Mouse (Mus musculus) heart, embryonic 14.5 days (tissue): ENCODE data around the gene Ypel3. TPM values are rescaled to one million over a fixed set of nuclear protein-coding genes. Genes with fewer than 3 reads are reported as not detected.
A peak's percentile ranks its signal among the peaks of the same experiment; 100 is the strongest.
"Not testable (repeated sequence)": the region's sequence is repeated elsewhere in the genome, so short reads cannot be mapped to it uniquely, and the experiment has no call there.

Experiments used
- ATAC-seq: fragments of 200-750 bp; cut with Nextera tagmentation; 2 replicates; pipeline ENCODE4 v1.8.0; 2017; ENCODE audit warnings: low read depth, moderate TSS enrichment; ENCODE audit not compliant: insufficient number of reproducible peaks, insufficient read depth, low FRiP score
- H3K27ac ChIP-seq, 2 experiments: fragments of 200-500 bp in 1 of 2; fragments of 300-500 bp in 1 of 2; sonication (generic) in 1 of 2; replicated peaks in 1 of 2; 2 replicates each; pipeline ENCODE4 v1.5.1; 2012 to 2014; ENCODE audit warnings: low read depth in 2 of 2, low read length in 2 of 2, control low read depth in 1 of 2, mild to moderate bottlenecking in 1 of 2, mixed read lengths in 1 of 2; ENCODE audit not compliant: control insufficient read depth in 1 of 2, insufficient read depth in 1 of 2
- H3K27me3 ChIP-seq: fragments of 300-500 bp; sonication (generic); 2 replicates; pipeline ENCODE4 v1.6.1; 2014; ENCODE audit warnings: mild to moderate bottlenecking, low read length, control low read depth; ENCODE audit not compliant: control insufficient read depth, insufficient read depth
- H3K36me3 ChIP-seq: fragments of 300-500 bp; sonication (generic); 2 replicates; pipeline ENCODE4 v1.6.1; 2014; ENCODE audit warnings: mild to moderate bottlenecking, control low read depth, low read length, mixed read lengths; ENCODE audit not compliant: control insufficient read depth, insufficient read depth
- H3K4me1 ChIP-seq, 2 experiments: fragments of 200-500 bp in 1 of 2; fragments of 300-500 bp in 1 of 2; sonication (generic) in 1 of 2; 2 replicates each; pipeline ENCODE4 v1.6.1; 2012 to 2014; ENCODE audit warnings: low read length in 2 of 2, control low read depth in 1 of 2, mixed read lengths in 1 of 2; ENCODE audit not compliant: control insufficient read depth in 2 of 2, insufficient read depth in 2 of 2
- H3K4me2 ChIP-seq: fragments of 300-500 bp; sonication (generic); 2 replicates; pipeline ENCODE4 v1.6.1; 2014; ENCODE audit warnings: mild to moderate bottlenecking, low read length
- H3K4me3 ChIP-seq, 2 experiments: fragments of 200-500 bp in 1 of 2; fragments of 300-500 bp in 1 of 2; sonication (generic) in 1 of 2; 2 replicates each; pipeline ENCODE4 v1.5.1; 2012 to 2014; ENCODE audit warnings: low read length in 2 of 2, mild to moderate bottlenecking in 2 of 2, control low read depth in 1 of 2, low read depth in 1 of 2, moderate library complexity in 1 of 2; ENCODE audit not compliant: control insufficient read depth in 1 of 2, insufficient read depth in 1 of 2
- H3K9ac ChIP-seq: fragments of 300-500 bp; sonication (generic); 2 replicates; pipeline ENCODE4 v1.6.1; 2014; ENCODE audit warnings: mild to moderate bottlenecking, low read length
- H3K9me3 ChIP-seq: fragments of 300-500 bp; sonication (generic); 2 replicates; pipeline ENCODE4 v1.6.1; 2016; ENCODE audit warnings: low read length, control low read depth; ENCODE audit not compliant: control insufficient read depth
- WGBS: fragments of 180-500 bp; shearing (Covaris S2); extraction: QIAGEN DNeasy Blood & Tissue Kit; methylation state at CpG from one replicate; pipeline ENCODE4 v1.1.7; 2014; 5-methylcytosine and 5-hydroxymethylcytosine counted together
- polyA plus RNA-seq: library from polyadenylated mRNA; unstranded; fragments of >200 nt; fragmentation: Nextera tagmentation; extraction: Ambion mirVana; gene quantifications from 2 replicates; pipeline ENCODE4 v1.2.1, GENCODE M21; 2014

The Ypel3 gene
- 102 and 121 TPM in 2 replicates for polyA plus RNA-seq

- H3K9ac ChIP-seq, result peak within 1 kb of the TSS; percentile 94
- peaks cover 21 to 36% of the 10 kb centered on the region in 2 experiments for H3K4me1 ChIP-seq
- H3K27me3 ChIP-seq, result no peaks in the 10 kb centered on the region
- no peaks in the 10 kb centered on the region for H3K9me3 ChIP-seq
- 0% methylated on average over 30 of the region's 37 CpGs for WGBS
- peak within 1 kb of the TSS; percentile 89 to 95 for H3K27ac ChIP-seq
- ATAC-seq, result peak; percentile 87
- H3K36me3 ChIP-seq, result peaks cover 33% of the 10 kb centered on the region
- H3K4me3 ChIP-seq, result peak within 1 kb of the TSS; percentile 83 to 85
- H3K4me2 ChIP-seq, result peak within 1 kb of the TSS; percentile 97
Measured at GRCm38 (mm10) chr7:126776598-126777057, at the start of gene Ypel3. Gene Ypel3 (plus strand): TSS chr7:126776955.

DNA sequence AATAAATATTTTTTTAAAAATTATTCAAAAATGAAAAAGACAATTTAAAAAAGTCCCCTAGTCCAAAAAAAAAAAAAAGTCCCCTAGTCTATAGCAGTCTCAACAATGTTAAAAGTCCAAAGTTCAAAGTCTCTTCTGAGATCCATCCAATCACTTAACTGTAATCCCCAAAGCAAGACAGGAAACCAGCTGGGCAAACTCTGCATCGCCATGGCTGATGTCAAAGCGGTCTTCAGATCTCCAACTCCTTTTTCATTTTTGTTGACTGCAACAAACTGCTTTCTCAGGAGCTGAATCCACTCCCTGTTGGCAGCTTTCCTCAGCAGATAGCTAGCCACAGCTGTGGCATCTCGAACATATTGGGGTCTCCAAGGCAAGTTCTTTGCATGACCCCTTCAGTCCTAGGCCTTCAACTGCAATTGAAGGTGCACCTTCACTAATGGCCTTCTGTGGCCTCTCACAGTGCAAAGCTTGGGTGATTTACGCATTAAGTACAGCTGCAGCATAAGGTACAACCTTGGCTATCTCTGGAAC is 46.4 kb upstream of the Ypel3 start:
- H3K4me3 ChIP-seq, H3K27me3 ChIP-seq, H3K9me3 ChIP-seq, H3K4me2 ChIP-seq, H3K27ac ChIP-seq, H3K4me1 ChIP-seq, ATAC-seq, H3K9ac ChIP-seq, H3K36me3 ChIP-seq: not testable (repeated sequence)
- 80% methylated on average over 4 of the region's 4 CpGs for WGBS

DNA sequence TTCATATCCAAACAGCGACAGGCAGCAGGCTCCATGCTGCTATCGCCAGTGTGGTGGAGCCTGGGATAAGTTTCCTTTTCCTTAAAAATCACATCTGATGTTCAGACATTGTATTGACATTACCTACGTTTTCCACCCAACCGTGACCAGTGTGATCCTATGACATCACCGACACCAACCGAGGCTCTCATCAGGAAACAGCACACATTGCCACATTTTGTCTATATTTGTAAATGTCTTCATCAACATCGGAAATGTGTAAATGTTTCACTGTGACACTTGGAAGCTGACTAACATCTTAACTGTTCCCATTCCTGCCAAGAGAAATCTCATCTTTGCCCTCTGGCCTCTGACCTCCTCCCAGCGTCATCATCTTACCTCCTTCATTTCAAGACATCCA is 40.6 kb upstream of the Ypel3 start:
- no peak for ATAC-seq
- Histone ChIP-seq H3K27me3 (no peaks in the 10 kb centered on the region), H3K4me1 (peaks cover 4 to 5% of the 10 kb centered on the region in 2 experiments; a peak in 1 of 4 replicates), H3K27ac (no peak overlapping the region), H3K36me3 (no peaks in the 10 kb centered on the region), H3K4me2 (no peak overlapping the region), H3K9me3 (no peaks in the 10 kb centered on the region), H3K4me3 (no peak overlapping the region), H3K9ac (no peak overlapping the region)
- 80% methylated on average over 8 of the region's 8 CpGs for WGBS

DNA sequence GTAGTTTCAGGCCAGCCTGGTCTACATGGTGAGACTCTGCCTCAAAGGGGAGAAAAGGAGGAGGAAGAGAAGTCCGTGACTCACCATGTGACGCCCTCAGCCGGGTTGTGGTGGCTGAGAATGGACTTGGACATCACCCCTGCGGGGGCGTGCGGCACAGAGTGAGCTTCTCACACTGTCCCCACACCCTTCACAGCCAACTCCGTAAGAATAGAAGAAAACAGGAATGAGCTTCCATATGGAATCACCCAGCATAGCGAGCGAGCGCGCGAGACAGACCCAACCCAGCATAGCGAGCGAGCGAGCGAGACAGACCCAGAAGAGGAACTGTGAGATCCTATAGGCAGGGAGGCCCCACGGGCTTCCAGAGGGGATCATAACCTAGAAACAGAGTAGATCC is 37.2 kb upstream of the Ypel3 start:
- Histone ChIP-seq H3K9me3 (no peaks in the 10 kb centered on the region), H3K9ac (no peak overlapping the region), H3K36me3 (no peaks in the 10 kb centered on the region), H3K4me2 (no peak overlapping the region), H3K27me3 (no peaks in the 10 kb centered on the region), H3K4me1 (peaks cover 4 to 5% of the 10 kb centered on the region in 2 experiments; a peak in 1 of 4 replicates), H3K4me3 (no peak overlapping the region), H3K27ac (no peak overlapping the region)
- ATAC-seq, result no peak
- 83% methylated on average over 17 of the region's 17 CpGs for WGBS

DNA sequence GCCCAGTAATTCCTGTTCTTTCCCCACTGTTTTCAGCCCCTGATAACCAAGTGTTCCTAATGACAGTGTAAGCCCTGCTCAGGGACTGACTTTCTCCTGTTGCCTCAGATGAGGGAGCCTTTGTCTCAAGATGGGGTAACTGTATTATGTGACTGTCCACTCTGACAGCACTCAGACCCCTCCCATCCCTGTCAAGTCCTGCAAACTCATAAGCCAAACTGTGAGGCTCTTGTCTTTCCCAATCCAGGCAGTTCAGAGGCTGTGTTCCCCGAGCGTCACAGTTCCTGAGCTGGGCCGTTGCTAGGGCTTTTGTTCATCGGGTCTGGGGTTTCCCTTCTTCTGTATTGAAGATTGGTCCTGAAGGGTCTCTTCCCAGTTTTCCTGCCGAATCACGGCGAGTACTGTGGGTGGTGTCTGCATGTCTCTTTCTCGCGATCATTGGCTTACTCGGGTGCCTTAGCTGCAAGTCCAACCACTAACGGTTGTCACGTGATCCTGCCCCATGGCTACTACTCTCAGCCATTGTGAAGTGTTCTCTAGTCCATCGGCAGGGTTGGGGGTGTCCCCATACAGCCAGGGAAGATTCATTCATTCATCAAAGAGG is 36.5 kb upstream of the Ypel3 start:
- H3K4me3 ChIP-seq, result no peak overlapping the region
- H3K9ac ChIP-seq, result no peak overlapping the region
- no peak for ATAC-seq
- H3K27ac ChIP-seq, result no peak overlapping the region
- H3K4me1 ChIP-seq, result peaks cover 4 to 5% of the 10 kb centered on the region in 2 experiments; a peak in 1 of 4 replicates
- no peaks in the 10 kb centered on the region for H3K9me3 ChIP-seq
- no peak overlapping the region for H3K4me2 ChIP-seq
- WGBS, result 79% methylated on average over 13 of the region's 13 CpGs
- H3K36me3 ChIP-seq, result no peaks in the 10 kb centered on the region
- H3K27me3 ChIP-seq, result no peaks in the 10 kb centered on the region

DNA sequence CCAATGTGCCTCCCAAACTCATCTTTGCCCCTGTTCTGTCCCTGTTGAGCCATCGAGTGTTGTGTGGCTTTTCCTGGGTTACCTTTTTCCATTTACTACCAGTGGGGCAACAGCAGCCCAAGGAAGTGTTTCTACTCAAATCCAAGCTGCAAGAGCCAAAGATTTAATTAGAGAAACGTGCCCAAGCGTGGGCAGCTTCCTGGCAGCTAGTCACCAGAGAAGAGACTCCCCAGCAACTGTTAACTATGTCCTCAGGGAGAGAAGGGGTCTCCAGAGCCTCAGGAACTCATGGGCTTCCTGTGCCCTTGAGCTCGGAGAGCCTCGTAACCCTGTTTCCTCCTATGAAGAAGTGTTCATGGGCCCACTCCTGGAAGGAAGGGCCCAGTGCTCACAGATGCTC is 35.8 kb upstream of the Ypel3 start:
- Histone ChIP-seq H3K4me1 (peaks cover 4 to 5% of the 10 kb centered on the region in 2 experiments; a peak in 1 of 4 replicates), H3K4me3 (no peak overlapping the region), H3K9ac (no peak overlapping the region), H3K9me3 (no peaks in the 10 kb centered on the region), H3K27ac (no peak overlapping the region), H3K36me3 (no peaks in the 10 kb centered on the region), H3K27me3 (no peaks in the 10 kb centered on the region), H3K4me2 (no peak overlapping the region)
- ATAC-seq, result no peak
- 71% methylated on average over 5 of the region's 5 CpGs for WGBS

- no peak overlapping the region for H3K9ac ChIP-seq
- peak; percentile 21; the same call in 1 of the 2 replicates for ATAC-seq
- H3K4me2 ChIP-seq, result no peak overlapping the region
- WGBS, result 78% methylated on average over 5 of the region's 5 CpGs
- H3K36me3 ChIP-seq, result no peaks in the 10 kb centered on the region
- H3K4me3 ChIP-seq, result no peak overlapping the region
- no peaks in the 10 kb centered on the region for H3K9me3 ChIP-seq
- no peaks in the 10 kb centered on the region for H3K27me3 ChIP-seq
- H3K27ac ChIP-seq, result no peak overlapping the region
- peaks cover 4 to 5% of the 10 kb centered on the region in 2 experiments; a peak in 1 of 4 replicates for H3K4me1 ChIP-seq
Measured at GRCm38 (mm10) chr7:126741452-126741851, 35.3 kb upstream of the Ypel3 start.
